Mouse (Mus musculus): Measurements from ENCODE around the gene Pard3b. TPM values are rescaled to one million over a fixed set of nuclear protein-coding genes. Genes with fewer than 3 reads are reported as not detected.

Pard3b gene
- polyA plus RNA-seq, 1 experiment from 2014 or later: 27.7 TPM

DNA sequence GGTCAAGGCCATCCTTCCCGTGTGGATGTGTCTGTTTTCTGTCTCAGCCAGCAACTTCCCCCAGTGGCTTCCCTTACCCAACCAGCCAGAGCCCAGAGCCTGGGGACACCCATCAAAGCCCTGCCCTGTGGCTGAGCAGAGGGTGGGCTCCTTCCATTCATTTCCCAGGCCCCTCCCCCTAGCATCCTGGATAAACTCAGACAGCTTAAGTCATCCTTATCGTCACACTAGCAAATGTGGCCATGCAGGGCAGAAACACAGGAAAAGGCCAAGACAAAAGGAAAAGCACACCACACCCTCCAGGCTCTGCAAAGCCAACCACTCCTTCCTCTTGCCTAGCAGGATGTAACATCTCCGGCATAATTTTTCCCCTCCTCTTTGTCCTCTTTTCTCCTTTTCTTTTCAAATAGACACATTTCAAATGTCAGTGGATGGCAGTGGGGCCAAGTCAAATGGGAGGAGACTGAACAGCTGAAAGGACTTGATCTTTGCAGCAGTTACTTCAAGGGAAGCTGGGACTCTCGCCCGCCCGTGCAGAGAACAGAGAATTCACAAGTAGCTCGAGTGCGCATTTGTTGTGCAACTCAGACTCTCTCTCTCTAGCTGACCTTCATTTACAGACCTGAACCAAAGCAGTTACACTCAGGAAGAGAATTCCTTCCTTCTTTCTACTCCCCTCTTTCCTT is 1026.5 kb downstream of the Pard3b start:
- Histone ChIP-seq H3K4me3 (replicated peaks) (no peak overlapping the region), H3K9me3 (no peaks in the 10 kb centered on the region), H3K9ac (no peak overlapping the region), H3K27me3 (replicated peaks) (no peaks in the 10 kb centered on the region), H3K36me3 (no peaks in the 10 kb centered on the region), H3K27ac (no peak overlapping the region), H3K4me2 (replicated peaks) (no peak overlapping the region), H3K4me1 (replicated peaks) (no peaks in the 10 kb centered on the region; the same call in 1 of the 2 replicates)
- no peak for ATAC-seq
- WGBS: 47% methylated on average over 8 of the region's 8 CpGs

DNA sequence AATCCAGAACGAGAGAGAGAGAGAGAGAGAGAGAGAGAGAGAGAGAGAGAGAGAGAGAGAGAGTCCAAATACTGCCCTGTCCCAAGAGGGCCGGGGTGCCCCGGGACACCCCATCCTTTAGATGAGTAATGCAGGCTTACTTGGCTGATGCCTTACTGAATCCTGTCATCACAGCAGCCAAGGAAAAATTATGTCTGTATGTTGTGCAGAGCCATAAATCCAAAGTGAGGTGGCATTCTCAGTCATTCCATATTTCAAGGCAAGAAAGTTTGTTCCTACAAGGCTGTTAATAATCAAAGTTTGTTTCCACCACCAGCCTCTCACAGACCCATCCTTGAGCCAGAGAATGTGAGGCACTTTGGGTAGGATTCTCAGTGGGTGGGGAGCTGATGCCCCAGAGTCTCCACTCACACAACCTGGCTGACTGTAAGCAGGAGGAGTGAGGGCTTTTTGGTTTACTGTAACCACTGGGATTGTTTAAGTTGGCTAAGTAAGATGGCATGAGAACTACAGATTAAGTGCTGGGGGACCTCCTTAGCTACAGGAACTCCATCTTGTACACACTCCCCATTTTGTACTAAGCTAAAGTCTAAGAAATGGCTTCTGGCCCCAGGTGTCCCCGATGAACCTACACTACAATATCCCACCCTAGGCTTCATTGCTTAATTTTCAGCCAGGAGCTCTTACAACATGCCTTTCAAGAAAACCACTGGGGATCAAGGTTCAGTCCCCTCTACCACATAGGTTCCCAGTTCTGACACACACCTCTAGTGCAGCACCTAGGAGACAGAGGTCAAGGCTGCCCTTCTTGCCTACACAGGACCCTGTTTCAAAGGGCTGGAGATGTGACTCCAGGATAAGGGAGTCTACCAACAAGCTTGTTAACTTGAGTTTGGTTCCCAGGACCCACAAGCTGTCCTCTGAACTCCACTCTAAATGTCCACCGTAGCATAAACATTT is 1027.4 kb downstream of the Pard3b start:
- no peak overlapping the region for H3K4me3 ChIP-seq (replicated peaks)
- no peak for ATAC-seq
- no peaks in the 10 kb centered on the region for H3K9me3 ChIP-seq
- H3K36me3 ChIP-seq: no peaks in the 10 kb centered on the region
- no peaks in the 10 kb centered on the region; the same call in 1 of the 2 replicates for H3K4me1 ChIP-seq (replicated peaks)
- H3K27ac ChIP-seq: no peak overlapping the region
- no peak overlapping the region for H3K4me2 ChIP-seq (replicated peaks)
- H3K27me3 ChIP-seq (replicated peaks): no peaks in the 10 kb centered on the region
- H3K9ac ChIP-seq: no peak overlapping the region
- 70% methylated on average over 5 of the region's 5 CpGs for WGBS

DNA sequence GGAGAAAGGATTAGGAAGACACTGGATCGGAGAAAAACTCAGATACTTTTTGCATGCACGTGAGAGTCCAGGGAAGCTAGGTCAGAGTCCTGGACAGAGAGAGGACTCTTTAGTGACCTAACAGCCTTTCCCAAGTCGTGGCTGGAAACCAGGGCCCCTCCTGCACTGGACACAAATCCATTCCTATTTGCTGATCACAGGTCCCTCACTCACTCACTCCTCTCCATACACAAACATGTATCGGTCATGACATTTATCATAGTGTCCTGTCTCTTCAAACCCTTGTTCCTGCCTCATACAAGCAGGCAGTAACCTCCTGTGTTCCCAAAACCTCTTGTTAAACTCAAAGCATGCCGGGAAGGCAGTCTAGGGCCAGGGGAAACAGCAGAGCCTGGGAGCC is 1028.2 kb downstream of the Pard3b start:
- H3K27me3 ChIP-seq (replicated peaks): no peaks in the 10 kb centered on the region
- H3K27ac ChIP-seq: no peak overlapping the region
- no peak overlapping the region for H3K9ac ChIP-seq
- no peaks in the 10 kb centered on the region for H3K36me3 ChIP-seq
- no peak overlapping the region for H3K4me2 ChIP-seq (replicated peaks)
- WGBS: 71% methylated on average over 5 of the region's 5 CpGs
- no peaks in the 10 kb centered on the region; the same call in 1 of the 2 replicates for H3K4me1 ChIP-seq (replicated peaks)
- ATAC-seq: no peak
- H3K4me3 ChIP-seq (replicated peaks): no peak overlapping the region
- no peaks in the 10 kb centered on the region for H3K9me3 ChIP-seq

DNA sequence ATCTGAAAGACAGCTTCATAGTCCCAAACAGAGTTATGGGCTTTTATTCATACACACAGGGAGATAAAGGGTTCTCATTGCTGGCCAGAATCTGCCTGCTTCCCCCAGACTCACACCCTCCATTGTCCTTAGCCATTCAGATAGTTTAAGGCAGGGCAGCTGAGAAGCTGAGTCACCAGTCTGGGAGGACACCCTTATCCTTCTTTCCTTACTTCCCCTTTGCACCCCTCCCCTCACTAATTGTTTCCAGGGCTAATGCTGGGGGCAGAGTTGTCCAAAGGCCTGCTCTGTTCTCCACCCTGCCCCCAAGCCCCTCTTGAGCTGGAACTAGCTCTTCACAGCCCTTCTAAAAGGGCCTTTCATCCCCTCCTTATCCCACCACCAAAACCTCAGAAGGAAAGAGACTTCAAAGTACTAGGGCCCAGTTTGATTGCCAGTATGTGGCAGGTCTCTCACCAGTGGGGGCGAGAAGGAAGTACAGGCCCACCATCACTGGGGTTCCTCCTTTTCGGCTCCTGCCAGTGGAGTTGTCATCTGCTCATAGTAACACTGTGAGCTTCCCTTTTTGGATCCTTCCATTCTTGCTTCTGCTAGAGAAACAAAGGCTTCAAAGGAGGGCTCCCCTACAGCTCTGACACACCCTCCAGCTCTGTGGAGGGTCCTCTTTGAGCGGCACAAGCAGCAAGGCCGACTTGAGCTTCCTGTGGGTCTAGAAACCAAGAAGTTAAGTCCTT is 1040.2 kb downstream of the Pard3b start:
- no peak overlapping the region for H3K27ac ChIP-seq
- no peaks in the 10 kb centered on the region for H3K4me1 ChIP-seq (replicated peaks)
- no peaks in the 10 kb centered on the region for H3K9me3 ChIP-seq
- no peak overlapping the region for H3K9ac ChIP-seq
- no peak overlapping the region for H3K4me2 ChIP-seq (replicated peaks)
- WGBS: 64% methylated on average over 4 of the region's 4 CpGs
- no peak overlapping the region for H3K4me3 ChIP-seq (replicated peaks)
- H3K27me3 ChIP-seq (replicated peaks): no peaks in the 10 kb centered on the region
- ATAC-seq: no peak
- no peaks in the 10 kb centered on the region for H3K36me3 ChIP-seq

DNA sequence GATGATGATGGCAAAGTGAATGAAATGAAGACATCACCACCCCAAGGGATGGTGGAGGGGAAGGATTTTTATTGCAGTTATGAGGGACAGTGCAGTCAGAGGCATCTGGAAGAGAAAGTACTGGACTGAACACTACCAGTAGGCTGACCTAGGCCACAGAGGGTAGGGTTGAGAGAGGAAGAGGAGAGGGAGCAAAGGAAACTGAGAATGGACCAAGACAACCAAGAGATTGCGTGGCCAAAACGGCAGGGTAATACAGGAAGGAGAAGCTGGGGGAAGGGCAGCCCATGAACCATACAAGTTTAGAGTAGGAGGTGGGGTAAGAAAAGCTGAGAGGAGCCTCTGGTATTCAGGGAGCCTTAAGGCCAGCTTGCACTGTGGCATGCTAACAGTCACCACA is 1040.8 kb downstream of the Pard3b start:
- Histone ChIP-seq H3K4me2 (replicated peaks) (no peak overlapping the region), H3K36me3 (no peaks in the 10 kb centered on the region), H3K4me3 (replicated peaks) (no peak overlapping the region), H3K9me3 (no peaks in the 10 kb centered on the region), H3K27ac (no peak overlapping the region), H3K4me1 (replicated peaks) (no peaks in the 10 kb centered on the region), H3K9ac (no peak overlapping the region), H3K27me3 (replicated peaks) (no peaks in the 10 kb centered on the region)
- WGBS: 80% methylated on average over 2 of the region's 2 CpGs
- no peak for ATAC-seq

DNA sequence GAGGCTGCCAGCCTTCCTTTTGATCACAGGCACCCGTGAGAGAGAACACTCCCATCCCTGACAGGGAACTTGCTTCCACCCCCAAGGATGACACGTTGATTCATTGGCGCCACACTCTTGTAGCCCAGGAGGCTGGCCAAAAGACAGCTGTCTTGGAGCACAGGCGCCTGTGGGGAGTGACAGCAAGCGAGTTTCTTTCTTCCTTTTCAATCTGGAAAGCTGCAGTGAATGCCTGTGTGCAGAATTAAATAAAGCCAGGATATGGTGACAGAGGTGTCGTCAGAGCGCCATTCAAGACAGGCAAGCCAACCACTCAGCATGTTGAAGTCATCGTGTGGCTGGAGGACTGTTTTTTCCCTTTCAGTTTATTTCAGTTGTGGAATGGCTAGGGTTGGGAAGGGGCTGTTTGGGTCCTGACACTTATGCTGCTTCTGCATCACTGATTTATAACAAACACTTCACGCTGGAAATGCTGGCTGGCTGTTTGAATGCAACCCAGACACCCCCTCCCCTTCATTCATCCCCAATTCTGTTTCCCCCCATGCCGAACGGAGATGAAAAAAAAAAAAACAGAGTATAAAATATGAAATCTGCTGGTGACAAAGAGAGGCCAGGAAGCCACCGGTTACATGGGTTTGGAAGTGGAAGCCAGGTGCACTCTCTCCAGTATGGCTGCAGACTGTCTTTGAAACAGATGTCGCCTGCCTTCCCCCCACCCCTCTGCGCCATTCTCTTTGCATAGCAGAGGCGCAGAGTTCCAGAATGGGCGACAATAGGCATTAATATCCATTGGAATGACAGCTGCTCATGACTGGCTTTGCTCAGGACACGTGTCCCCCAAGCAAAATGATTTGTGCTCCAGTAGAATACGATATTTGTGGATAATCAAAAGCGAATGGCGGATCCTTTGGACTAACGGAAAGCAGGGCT is 1044.1 kb downstream of the Pard3b start:
- Histone ChIP-seq H3K36me3 (no peaks in the 10 kb centered on the region), H3K27me3 (replicated peaks) (no peaks in the 10 kb centered on the region), H3K27ac (no peak overlapping the region), H3K4me2 (replicated peaks) (peak overlapping the region; percentile 3; the same call in 1 of the 2 replicates), H3K9me3 (no peaks in the 10 kb centered on the region), H3K4me3 (replicated peaks) (no peak overlapping the region), H3K4me1 (replicated peaks) (no peaks in the 10 kb centered on the region), H3K9ac (no peak overlapping the region)
- WGBS: 41% methylated on average over 21 of the region's 21 CpGs
- no peak for ATAC-seq

DNA sequence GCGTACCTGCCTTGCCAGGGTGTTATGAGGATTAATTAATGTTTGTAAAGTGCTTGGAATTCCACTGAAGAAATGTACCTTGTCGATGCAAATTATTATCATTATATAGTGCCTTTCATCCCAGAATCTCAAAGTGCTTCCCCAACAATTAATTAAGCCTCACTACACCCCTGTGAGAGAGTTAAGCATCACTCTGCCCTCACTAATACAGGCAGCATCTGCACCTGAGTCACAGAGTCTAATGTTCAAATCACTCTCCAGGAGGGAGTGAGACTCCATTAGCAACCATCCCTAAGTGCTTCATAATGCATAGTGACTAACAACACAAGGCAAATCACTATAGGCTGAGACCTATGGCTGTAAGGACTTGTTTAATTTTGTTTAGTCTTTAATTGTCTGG is 1044.9 kb downstream of the Pard3b start:
- Histone ChIP-seq H3K9ac (no peak overlapping the region), H3K27ac (no peak overlapping the region), H3K4me2 (replicated peaks) (no peak overlapping the region), H3K36me3 (no peaks in the 10 kb centered on the region), H3K4me1 (replicated peaks) (no peaks in the 10 kb centered on the region), H3K4me3 (replicated peaks) (no peak overlapping the region), H3K9me3 (no peaks in the 10 kb centered on the region), H3K27me3 (replicated peaks) (no peaks in the 10 kb centered on the region)
- WGBS: 68% methylated on average over 2 of the region's 2 CpGs
- ATAC-seq: no peak

DNA sequence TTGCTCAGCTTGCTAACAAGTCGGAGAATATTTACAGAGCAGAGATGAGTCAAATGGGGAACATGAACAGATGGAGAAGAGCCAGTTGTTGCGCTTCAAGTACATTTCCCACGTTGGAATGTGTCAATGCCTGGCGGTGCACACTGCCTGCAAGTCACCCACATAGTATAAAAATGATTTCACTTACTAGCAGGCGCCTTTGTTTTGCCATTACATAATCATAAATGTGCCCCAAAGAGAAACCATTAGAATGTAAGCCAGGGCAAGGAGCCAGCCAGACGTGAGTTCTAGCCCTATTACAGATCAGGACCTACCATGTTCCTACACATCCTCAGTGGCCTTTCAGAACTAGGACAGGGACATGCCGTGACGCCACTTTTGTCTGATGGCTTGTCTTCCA is 1048.9 kb downstream of the Pard3b start:
- Histone ChIP-seq H3K4me2 (replicated peaks) (no peak overlapping the region), H3K9ac (no peak overlapping the region), H3K4me3 (replicated peaks) (no peak overlapping the region), H3K27me3 (replicated peaks) (no peaks in the 10 kb centered on the region), H3K9me3 (no peaks in the 10 kb centered on the region), H3K4me1 (replicated peaks) (no peaks in the 10 kb centered on the region), H3K36me3 (no peaks in the 10 kb centered on the region), H3K27ac (no peak overlapping the region)
- no peak for ATAC-seq
- WGBS: 69% methylated on average over 8 of the region's 8 CpGs

DNA sequence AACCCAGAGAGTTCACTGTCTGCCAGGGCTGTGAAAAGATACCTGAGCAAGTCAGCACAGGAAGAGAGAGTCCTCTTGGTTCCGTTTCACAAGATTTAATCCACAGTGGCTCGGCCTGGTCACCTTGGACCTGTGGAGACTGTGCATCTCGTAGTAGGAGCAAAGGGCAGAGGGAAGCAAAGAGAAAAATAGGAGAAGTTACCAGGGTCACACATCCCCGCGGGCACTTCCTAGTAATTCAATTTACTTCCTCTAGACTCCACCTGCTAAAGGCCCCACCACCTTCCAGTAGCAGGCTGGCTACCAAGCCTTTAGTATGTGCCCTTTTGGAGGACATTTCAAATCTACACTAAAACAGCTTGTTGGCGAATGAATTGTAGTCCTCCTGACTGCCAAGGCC is 1052.6 kb downstream of the Pard3b start:
- WGBS: 92% methylated on average over 6 of the region's 6 CpGs
- H3K4me2 ChIP-seq (replicated peaks): no peak overlapping the region
- H3K4me1 ChIP-seq (replicated peaks): no peaks in the 10 kb centered on the region
- H3K36me3 ChIP-seq: no peaks in the 10 kb centered on the region
- no peak overlapping the region for H3K27ac ChIP-seq
- H3K27me3 ChIP-seq (replicated peaks): no peaks in the 10 kb centered on the region
- H3K9me3 ChIP-seq: no peaks in the 10 kb centered on the region
- no peak overlapping the region for H3K9ac ChIP-seq
- no peak for ATAC-seq
- no peak overlapping the region for H3K4me3 ChIP-seq (replicated peaks)
